Mouse (Mus musculus): Measurements from ENCODE around the gene Tspan17.

DNA sequence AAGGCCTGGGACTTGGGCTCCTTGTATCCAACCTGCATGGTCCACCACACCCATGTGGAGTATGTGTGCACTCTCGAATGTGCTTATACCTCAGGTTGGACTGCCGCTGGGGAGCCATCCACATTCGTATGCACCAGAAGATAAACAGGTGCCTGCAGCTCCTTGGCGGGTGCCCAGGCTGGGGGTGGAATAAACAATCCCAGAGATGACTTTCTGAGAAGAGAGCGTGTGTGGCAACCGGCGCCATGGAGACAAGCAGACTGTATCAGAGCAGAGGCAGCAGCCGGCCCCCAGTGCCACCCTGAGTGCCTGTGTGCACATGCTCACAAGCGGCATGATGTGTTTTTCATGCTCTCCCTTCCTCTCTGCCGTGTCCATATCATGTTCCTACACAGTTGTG, 36.5 kb upstream of the Tspan17 start:
- no peak for TF ChIP-seq CTCF (IDR thresholded peaks at IDR 0.05; ENCODE audit: low read depth)
- TF ChIP-seq EP300 (optimal IDR thresholded peaks at IDR 0.05), result no peak
